Mouse (Mus musculus): ENCODE results near the gene Supt7l. TPM values are rescaled to one million over a fixed set of nuclear protein-coding genes. Genes with fewer than 3 reads are reported as not detected.
A peak's percentile ranks its signal among the peaks of the same experiment; 100 is the strongest.

Supt7l gene
- polyA plus RNA-seq, 1 experiment from 2014 or later = 11.4 TPM

GRCm38 (mm10) chr5:31512481-31512880, 15.1 kb downstream of the Supt7l start:
- Histone ChIP-seq H3K4me3 (ENCODE audit: low read depth, low read length) (no peak overlapping the region), H3K9ac (replicated peaks; ENCODE audit: low read depth) (no peak overlapping the region), H3K9me3 (ENCODE audit: low read length) (no peaks in the 10 kb centered on the region), H3K27me3 (replicated peaks; ENCODE audit: insufficient read depth, low read length) (no peaks in the 10 kb centered on the region), H3K4me2 (replicated peaks; ENCODE audit: low read depth, low read length) (no peak overlapping the region), H3K27ac (ENCODE audit: low read length) (no peak overlapping the region), H3K36me3 (ENCODE audit: insufficient read depth, low read length) (peaks cover 23% of the 10 kb centered on the region; the same call in 1 of the 2 replicates), H3K4me1 (ENCODE audit: insufficient read depth, low read depth, low read length) (no peaks in the 10 kb centered on the region)
- ATAC-seq = no peak
- TF ChIP-seq EP300 (IDR thresholded peaks at IDR 0.05) (no peak), CTCF (IDR thresholded peaks at IDR 0.05) (no peak)
- 81% methylated on average over 1 of the region's 1 CpGs for WGBS
- peak; percentile 33 for DNase-seq (ENCODE audit: low spot score)

GRCm38 (mm10) chr5:31504843-31505242, 22.8 kb downstream of the Supt7l start:
- Histone ChIP-seq H3K4me3 (ENCODE audit: low read depth, low read length) (no peak overlapping the region), H3K4me2 (replicated peaks; ENCODE audit: low read depth, low read length) (no peak overlapping the region), H3K9ac (replicated peaks; ENCODE audit: low read depth) (no peak overlapping the region), H3K4me1 (ENCODE audit: insufficient read depth, low read depth, low read length) (no peaks in the 10 kb centered on the region), H3K9me3 (ENCODE audit: low read length) (no peaks in the 10 kb centered on the region), H3K27me3 (replicated peaks; ENCODE audit: insufficient read depth, low read length) (no peaks in the 10 kb centered on the region), H3K27ac (ENCODE audit: low read length) (no peak overlapping the region), H3K36me3 (ENCODE audit: insufficient read depth, low read length) (peaks cover 18% of the 10 kb centered on the region)
- WGBS = 59% methylated on average over 10 of the region's 10 CpGs
- DNase-seq (ENCODE audit: low spot score) (peak; percentile 25), ATAC-seq (no peak; the same call in 1 of the 2 replicates)
- TF ChIP-seq EP300 (IDR thresholded peaks at IDR 0.05) (no peak), CTCF (IDR thresholded peaks at IDR 0.05) (no peak)

GRCm38 (mm10) chr5:31494513-31495297, 32.9 kb downstream of the Supt7l start, which contains the start of gene Gpn1:
Gene Gpn1, plus strand, starts transcription at chr5:31494741.
- TF ChIP-seq CTCF (IDR thresholded peaks at IDR 0.05) = no peak
- no peak for TF ChIP-seq EP300 (IDR thresholded peaks at IDR 0.05)
- H3K4me2 ChIP-seq (replicated peaks; ENCODE audit: low read depth, low read length) = peak within 1 kb of the TSS; percentile 93
- DNase-seq (ENCODE audit: low spot score) (peak; percentile 96), ATAC-seq (peak; percentile 100)
- H3K27ac ChIP-seq (ENCODE audit: low read length) = no peak within 1 kb of the TSS
- no peaks in the 10 kb centered on the region for H3K9me3 ChIP-seq (ENCODE audit: low read length)
- peak within 1 kb of the TSS; percentile 75 for H3K4me3 ChIP-seq (ENCODE audit: low read depth, low read length)
- H3K27me3 ChIP-seq (replicated peaks; ENCODE audit: insufficient read depth, low read length) = no peaks in the 10 kb centered on the region
- under 1% methylated on average over 49 of the region's 49 CpGs for WGBS
- peak within 1 kb of the TSS; percentile 45 for H3K9ac ChIP-seq (replicated peaks; ENCODE audit: low read depth)
- peaks cover 6% of the 10 kb centered on the region; the same call in 1 of the 2 replicates for H3K36me3 ChIP-seq (ENCODE audit: insufficient read depth, low read length)
- peaks cover 6% of the 10 kb centered on the region; the same call in 1 of the 2 replicates for H3K4me1 ChIP-seq (ENCODE audit: insufficient read depth, low read depth, low read length)

GRCm38 (mm10) chr5:31492031-31492430, 35.6 kb downstream of the Supt7l start:
- no peak overlapping the region for H3K9ac ChIP-seq (replicated peaks; ENCODE audit: low read depth)
- no peaks in the 10 kb centered on the region for H3K9me3 ChIP-seq (ENCODE audit: low read length)
- no peak overlapping the region for H3K4me3 ChIP-seq (ENCODE audit: low read depth, low read length)
- H3K27ac ChIP-seq (ENCODE audit: low read length) = no peak overlapping the region
- peaks cover 6% of the 10 kb centered on the region; the same call in 1 of the 2 replicates for H3K4me1 ChIP-seq (ENCODE audit: insufficient read depth, low read depth, low read length)
- no peaks in the 10 kb centered on the region for H3K36me3 ChIP-seq (ENCODE audit: insufficient read depth, low read length)
- no peak for TF ChIP-seq CTCF (IDR thresholded peaks at IDR 0.05)
- no peak for TF ChIP-seq EP300 (IDR thresholded peaks at IDR 0.05)
- 61% methylated on average over 1 of the region's 1 CpGs for WGBS
- DNase-seq (ENCODE audit: low spot score) = no peak
- no peak for ATAC-seq
- H3K27me3 ChIP-seq (replicated peaks; ENCODE audit: insufficient read depth, low read length) = no peaks in the 10 kb centered on the region
- no peak overlapping the region for H3K4me2 ChIP-seq (replicated peaks; ENCODE audit: low read depth, low read length)

GRCm38 (mm10) chr5:31489116-31489769, 38.4 kb downstream of the Supt7l start:
- H3K4me2 ChIP-seq (replicated peaks; ENCODE audit: low read depth, low read length) = no peak overlapping the region
- no peak for TF ChIP-seq EP300 (IDR thresholded peaks at IDR 0.05)
- no peak for TF ChIP-seq CTCF (IDR thresholded peaks at IDR 0.05)
- H3K9me3 ChIP-seq (ENCODE audit: low read length) = no peaks in the 10 kb centered on the region
- no peak overlapping the region for H3K9ac ChIP-seq (replicated peaks; ENCODE audit: low read depth)
- H3K27me3 ChIP-seq (replicated peaks; ENCODE audit: insufficient read depth, low read length) = no peaks in the 10 kb centered on the region
- H3K4me1 ChIP-seq (ENCODE audit: insufficient read depth, low read depth, low read length) = no peaks in the 10 kb centered on the region
- H3K4me3 ChIP-seq (ENCODE audit: low read depth, low read length) = no peak overlapping the region
- 58% methylated on average over 7 of the region's 7 CpGs for WGBS
- DNase-seq (ENCODE audit: low spot score) (no peak), ATAC-seq (no peak)
- H3K36me3 ChIP-seq (ENCODE audit: insufficient read depth, low read length) = no peaks in the 10 kb centered on the region
- no peak overlapping the region for H3K27ac ChIP-seq (ENCODE audit: low read length)

GRCm38 (mm10) chr5:31487889-31488288, 39.7 kb downstream of the Supt7l start:
- H3K4me2 ChIP-seq (replicated peaks; ENCODE audit: low read depth, low read length) = no peak overlapping the region
- 97% methylated on average over 3 of the region's 3 CpGs for WGBS
- H3K4me1 ChIP-seq (ENCODE audit: insufficient read depth, low read depth, low read length) = no peaks in the 10 kb centered on the region
- H3K9ac ChIP-seq (replicated peaks; ENCODE audit: low read depth) = no peak overlapping the region
- no peaks in the 10 kb centered on the region for H3K36me3 ChIP-seq (ENCODE audit: insufficient read depth, low read length)
- H3K4me3 ChIP-seq (ENCODE audit: low read depth, low read length) = no peak overlapping the region
- no peaks in the 10 kb centered on the region for H3K9me3 ChIP-seq (ENCODE audit: low read length)
- no peaks in the 10 kb centered on the region for H3K27me3 ChIP-seq (replicated peaks; ENCODE audit: insufficient read depth, low read length)
- DNase-seq (ENCODE audit: low spot score) (no peak), ATAC-seq (no peak)
- no peak overlapping the region for H3K27ac ChIP-seq (ENCODE audit: low read length)
- TF ChIP-seq CTCF (IDR thresholded peaks at IDR 0.05) (no peak), EP300 (IDR thresholded peaks at IDR 0.05) (no peak)

Measured in lung, postnatal 0 days (tissue).